Mouse (Mus musculus): ENCODE measurements around the gene Prtn3. TPM values are rescaled to one million over a fixed set of nuclear protein-coding genes. Genes with fewer than 3 reads are reported as not detected.
A peak's percentile ranks its signal among the peaks of the same experiment; 100 is the strongest.

Gene Prtn3
- polyA plus RNA-seq, 1 experiment from 2014 or later = 5.6 TPM

DNA sequence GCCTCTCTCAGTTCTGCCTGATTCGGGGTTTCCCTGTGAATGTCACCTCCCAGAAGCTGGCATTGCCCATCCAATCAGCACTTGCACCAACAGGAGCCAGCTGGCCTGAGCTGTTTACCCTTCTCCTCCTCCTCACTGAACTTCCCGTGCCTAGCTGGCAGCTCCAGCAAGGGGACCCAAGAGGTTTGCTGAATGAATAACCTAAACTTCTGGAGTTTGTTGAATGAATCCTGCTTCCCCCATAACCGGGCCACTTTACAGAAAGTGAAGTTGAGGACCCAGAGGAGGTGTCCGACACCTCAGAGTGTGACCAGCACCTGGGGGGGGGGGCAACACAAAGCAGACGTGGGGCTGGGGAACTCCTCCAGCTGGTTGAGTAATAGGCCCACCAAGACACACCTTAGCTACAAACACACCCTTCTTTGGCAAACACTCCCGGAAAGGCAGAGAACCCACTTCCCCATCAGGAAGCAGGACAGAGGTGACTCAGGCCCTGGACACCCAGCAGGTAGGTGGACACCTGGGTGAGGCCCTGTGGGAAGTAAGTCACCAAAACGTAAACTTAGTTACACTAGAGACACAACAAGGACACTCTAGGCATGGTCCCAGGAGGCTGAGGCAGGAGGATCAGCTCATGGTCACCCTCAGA is 40.8 kb downstream of the Prtn3 start:
- peaks cover 27% of the 10 kb centered on the region for H3K27me3 ChIP-seq (ENCODE audit: control insufficient read depth, insufficient read depth, low read length)
- H3K4me1 ChIP-seq (ENCODE audit: control insufficient read depth, insufficient read depth, low read length) = peaks cover 35% of the 10 kb centered on the region
- no peak for ATAC-seq (ENCODE audit: insufficient number of reproducible peaks, insufficient read depth, low FRiP score, low read depth)
- peak overlapping the region; percentile 85 for H3K4me2 ChIP-seq (replicated peaks; ENCODE audit: low read depth, low read length)
- no peaks in the 10 kb centered on the region for H3K9me3 ChIP-seq (ENCODE audit: control insufficient read depth, low read depth, low read length)
- no peak overlapping the region for H3K4me3 ChIP-seq (ENCODE audit: low read depth, low read length)
- H3K36me3 ChIP-seq (ENCODE audit: control insufficient read depth, insufficient read depth, low read length) = peaks cover 17% of the 10 kb centered on the region
- H3K9ac ChIP-seq (replicated peaks; ENCODE audit: low read depth, low read length) = peak overlapping the region; percentile 73; the same call in 1 of the 2 replicates
- H3K27ac ChIP-seq (ENCODE audit: low read length) = peak overlapping the region; percentile 33; the same call in 1 of the 2 replicates
- WGBS = 59% methylated on average over 7 of the region's 7 CpGs

DNA sequence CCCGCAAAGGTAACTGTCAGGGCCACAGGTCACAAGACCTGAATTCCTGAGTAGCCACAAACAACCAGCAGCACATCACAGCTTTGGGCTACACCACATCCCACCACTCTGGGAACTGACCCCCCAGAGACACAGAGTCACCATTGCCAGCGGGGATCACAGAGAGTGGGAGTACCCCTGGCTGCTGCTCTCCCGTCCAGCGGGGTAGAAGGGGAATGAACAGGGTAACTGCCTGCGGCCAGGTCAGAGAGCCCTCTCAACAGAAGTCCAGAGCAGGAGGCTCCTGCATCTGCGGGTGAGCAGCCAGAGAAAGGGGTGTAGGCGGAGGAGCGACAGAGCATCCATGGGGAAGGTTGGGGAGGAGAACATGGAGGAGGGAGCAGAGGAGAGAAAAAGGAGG is 41.8 kb downstream of the Prtn3 start:
- peak overlapping the region; percentile 52 for H3K4me3 ChIP-seq (ENCODE audit: low read depth, low read length)
- peak overlapping the region; percentile 73 for H3K9ac ChIP-seq (replicated peaks; ENCODE audit: low read depth, low read length)
- peaks cover 11% of the 10 kb centered on the region for H3K36me3 ChIP-seq (ENCODE audit: control insufficient read depth, insufficient read depth, low read length)
- peaks cover 37% of the 10 kb centered on the region for H3K27me3 ChIP-seq (ENCODE audit: control insufficient read depth, insufficient read depth, low read length)
- 5% methylated on average over 8 of the region's 8 CpGs for WGBS
- peak overlapping the region; percentile 52; the same call in 1 of the 2 replicates for H3K27ac ChIP-seq (ENCODE audit: low read length)
- H3K4me2 ChIP-seq (replicated peaks; ENCODE audit: low read depth, low read length) = peak overlapping the region; percentile 85
- peaks cover 44% of the 10 kb centered on the region for H3K4me1 ChIP-seq (ENCODE audit: control insufficient read depth, insufficient read depth, low read length)
- no peaks in the 10 kb centered on the region for H3K9me3 ChIP-seq (ENCODE audit: control insufficient read depth, low read depth, low read length)
- ATAC-seq (ENCODE audit: insufficient number of reproducible peaks, insufficient read depth, low FRiP score, low read depth) = no peak

- WGBS = 1% methylated on average over 42 of the region's 42 CpGs
- Histone ChIP-seq H3K4me2 (replicated peaks; ENCODE audit: low read depth, low read length) (peak within 1 kb of the TSS; percentile 85), H3K9me3 (ENCODE audit: control insufficient read depth, low read depth, low read length) (no peaks in the 10 kb centered on the region), H3K27ac (ENCODE audit: low read length) (peak within 1 kb of the TSS; percentile 52; the same call in 1 of the 2 replicates), H3K36me3 (ENCODE audit: control insufficient read depth, insufficient read depth, low read length) (peaks cover 8% of the 10 kb centered on the region), H3K4me3 (ENCODE audit: low read depth, low read length) (peak within 1 kb of the TSS; percentile 52), H3K27me3 (ENCODE audit: control insufficient read depth, insufficient read depth, low read length) (peaks cover 43% of the 10 kb centered on the region), H3K9ac (replicated peaks; ENCODE audit: low read depth, low read length) (peak within 1 kb of the TSS; percentile 73), H3K4me1 (ENCODE audit: control insufficient read depth, insufficient read depth, low read length) (peaks cover 45% of the 10 kb centered on the region)
- ATAC-seq (ENCODE audit: insufficient number of reproducible peaks, insufficient read depth, low FRiP score, low read depth) = peak; percentile 85
These were observed 42.7 kb downstream of the Prtn3 start, which contains the start of gene Kiss1r for GRCm38 (mm10) chr10:79916808-79917531. Kiss1r (plus strand) TSS chr10:79916971.

DNA sequence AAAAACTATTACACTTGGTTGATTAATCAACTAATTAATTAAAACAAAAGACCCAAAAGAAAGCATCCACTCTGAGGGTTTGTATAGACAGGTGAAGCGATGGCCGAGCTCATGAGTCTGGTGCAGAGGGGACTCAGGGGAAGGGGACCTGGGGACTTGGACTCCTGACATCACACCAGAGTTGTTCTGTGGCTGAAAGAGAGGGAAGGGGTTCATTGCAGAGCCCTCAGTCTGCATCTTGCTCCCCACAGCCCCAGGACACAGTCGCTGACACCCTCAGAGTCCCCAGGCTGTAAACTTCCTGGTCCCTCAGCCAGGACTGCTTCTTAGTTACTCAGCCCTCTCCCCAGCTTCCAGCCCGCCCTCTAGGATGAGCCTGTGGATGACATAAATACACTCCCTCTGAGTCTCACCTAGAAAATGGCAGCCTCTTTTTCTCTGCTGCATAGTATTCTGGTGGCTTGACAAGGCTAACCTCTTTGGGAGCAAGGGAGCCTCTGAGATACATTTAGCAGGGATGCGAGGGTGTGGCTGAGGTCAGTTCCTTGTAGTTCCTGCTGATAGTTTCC is 43.3 kb downstream of the Prtn3 start:
- WGBS = 72% methylated on average over 5 of the region's 5 CpGs
- H3K27me3 ChIP-seq (ENCODE audit: control insufficient read depth, insufficient read depth, low read length) = peaks cover 45% of the 10 kb centered on the region
- no peaks in the 10 kb centered on the region for H3K9me3 ChIP-seq (ENCODE audit: control insufficient read depth, low read depth, low read length)
- ATAC-seq (ENCODE audit: insufficient number of reproducible peaks, insufficient read depth, low FRiP score, low read depth) = no peak
- H3K4me2 ChIP-seq (replicated peaks; ENCODE audit: low read depth, low read length) = peak overlapping the region; percentile 85
- peaks cover 2% of the 10 kb centered on the region for H3K36me3 ChIP-seq (ENCODE audit: control insufficient read depth, insufficient read depth, low read length)
- H3K27ac ChIP-seq (ENCODE audit: low read length) = no peak overlapping the region
- H3K4me3 ChIP-seq (ENCODE audit: low read depth, low read length) = peak overlapping the region; percentile 52
- H3K9ac ChIP-seq (replicated peaks; ENCODE audit: low read depth, low read length) = peak overlapping the region; percentile 73; the same call in 1 of the 2 replicates
- peaks cover 45% of the 10 kb centered on the region for H3K4me1 ChIP-seq (ENCODE audit: control insufficient read depth, insufficient read depth, low read length)

DNA sequence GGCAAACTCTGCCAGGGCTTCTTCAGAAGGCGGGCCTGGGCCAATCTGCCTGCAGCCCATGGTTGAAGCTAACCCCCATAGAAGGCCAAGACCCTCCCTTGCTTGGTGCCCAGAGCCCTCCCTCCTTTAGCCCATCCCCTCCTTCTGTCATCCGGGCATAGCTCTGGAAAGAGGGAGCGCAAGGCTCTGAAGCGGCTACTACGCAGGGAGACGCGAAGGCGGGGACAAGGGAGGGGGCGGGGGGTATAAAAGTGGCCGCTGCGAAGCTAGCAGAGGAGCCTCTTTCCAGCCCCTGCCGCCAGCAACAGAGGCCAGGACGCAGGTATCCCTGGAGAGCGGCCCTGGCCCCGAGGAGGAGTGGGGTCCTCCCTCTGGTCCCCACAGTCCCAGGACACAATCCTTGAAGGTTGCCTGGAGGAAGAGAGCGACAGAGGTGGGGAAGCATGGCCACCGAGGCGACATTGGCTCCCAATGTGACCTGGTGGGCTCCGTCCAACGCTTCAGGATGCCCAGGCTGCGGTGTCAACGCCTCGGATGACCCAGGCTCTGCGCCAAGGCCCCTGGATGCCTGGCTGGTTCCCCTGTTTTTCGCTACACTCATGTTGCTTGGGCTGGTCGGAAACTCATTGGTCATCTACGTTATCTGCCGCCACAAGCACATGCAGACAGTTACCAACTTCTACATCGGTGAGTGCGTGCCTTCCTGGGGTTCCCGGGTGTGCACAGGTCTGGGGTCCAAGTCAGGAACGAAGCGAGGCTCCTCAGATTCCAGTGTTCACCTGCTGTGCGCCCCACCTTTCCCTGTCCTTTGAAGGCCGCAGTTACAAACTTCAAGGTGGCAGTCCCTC is 44.2 kb downstream of the Prtn3 start:
- H3K9ac ChIP-seq (replicated peaks; ENCODE audit: low read depth, low read length) = no peak overlapping the region
- no peaks in the 10 kb centered on the region for H3K36me3 ChIP-seq (ENCODE audit: control insufficient read depth, insufficient read depth, low read length)
- H3K4me2 ChIP-seq (replicated peaks; ENCODE audit: low read depth, low read length) = peak overlapping the region; percentile 35
- peaks cover 50% of the 10 kb centered on the region for H3K27me3 ChIP-seq (ENCODE audit: control insufficient read depth, insufficient read depth, low read length)
- H3K27ac ChIP-seq (ENCODE audit: low read length) = no peak overlapping the region
- no peak for ATAC-seq (ENCODE audit: insufficient number of reproducible peaks, insufficient read depth, low FRiP score, low read depth)
- no peaks in the 10 kb centered on the region for H3K9me3 ChIP-seq (ENCODE audit: control insufficient read depth, low read depth, low read length)
- H3K4me3 ChIP-seq (ENCODE audit: low read depth, low read length) = peak overlapping the region; percentile 21
- peaks cover 45% of the 10 kb centered on the region for H3K4me1 ChIP-seq (ENCODE audit: control insufficient read depth, insufficient read depth, low read length)
- WGBS = 10% methylated on average over 35 of the region's 35 CpGs

- H3K4me1 ChIP-seq (ENCODE audit: control insufficient read depth, insufficient read depth, low read length) = peaks cover 44% of the 10 kb centered on the region
- peaks cover 50% of the 10 kb centered on the region for H3K27me3 ChIP-seq (ENCODE audit: control insufficient read depth, insufficient read depth, low read length)
- H3K4me2 ChIP-seq (replicated peaks; ENCODE audit: low read depth, low read length) = peak overlapping the region; percentile 26
- H3K4me3 ChIP-seq (ENCODE audit: low read depth, low read length) = peak overlapping the region; percentile 17
- ATAC-seq (ENCODE audit: insufficient number of reproducible peaks, insufficient read depth, low FRiP score, low read depth) = no peak
- WGBS = 5% methylated on average over 21 of the region's 21 CpGs
- H3K9me3 ChIP-seq (ENCODE audit: control insufficient read depth, low read depth, low read length) = no peaks in the 10 kb centered on the region
- no peaks in the 10 kb centered on the region for H3K36me3 ChIP-seq (ENCODE audit: control insufficient read depth, insufficient read depth, low read length)
- H3K27ac ChIP-seq (ENCODE audit: low read length) = no peak overlapping the region
- H3K9ac ChIP-seq (replicated peaks; ENCODE audit: low read depth, low read length) = no peak overlapping the region
These were observed 45.1 kb downstream of the Prtn3 start for GRCm38 (mm10) chr10:79919251-79919849.

GRCm38 (mm10) chr10:79920056-79920890 is 46.0 kb downstream of the Prtn3 start:
- no peak overlapping the region for H3K27ac ChIP-seq (ENCODE audit: low read length)
- no peak overlapping the region for H3K9ac ChIP-seq (replicated peaks; ENCODE audit: low read depth, low read length)
- H3K27me3 ChIP-seq (ENCODE audit: control insufficient read depth, insufficient read depth, low read length) = peaks cover 50% of the 10 kb centered on the region
- 17% methylated on average over 26 of the region's 26 CpGs for WGBS
- peak overlapping the region; percentile 42; the same call in 1 of the 2 replicates for H3K4me2 ChIP-seq (replicated peaks; ENCODE audit: low read depth, low read length)
- H3K4me1 ChIP-seq (ENCODE audit: control insufficient read depth, insufficient read depth, low read length) = peaks cover 35% of the 10 kb centered on the region
- H3K36me3 ChIP-seq (ENCODE audit: control insufficient read depth, insufficient read depth, low read length) = no peaks in the 10 kb centered on the region
- H3K9me3 ChIP-seq (ENCODE audit: control insufficient read depth, low read depth, low read length) = no peaks in the 10 kb centered on the region
- H3K4me3 ChIP-seq (ENCODE audit: low read depth, low read length) = no peak overlapping the region
- no peak for ATAC-seq (ENCODE audit: insufficient number of reproducible peaks, insufficient read depth, low FRiP score, low read depth)

Data from stomach, embryonic 14.5 days (tissue).